Mouse (Mus musculus): ENCODE data around the gene Slco4a1.

DNA sequence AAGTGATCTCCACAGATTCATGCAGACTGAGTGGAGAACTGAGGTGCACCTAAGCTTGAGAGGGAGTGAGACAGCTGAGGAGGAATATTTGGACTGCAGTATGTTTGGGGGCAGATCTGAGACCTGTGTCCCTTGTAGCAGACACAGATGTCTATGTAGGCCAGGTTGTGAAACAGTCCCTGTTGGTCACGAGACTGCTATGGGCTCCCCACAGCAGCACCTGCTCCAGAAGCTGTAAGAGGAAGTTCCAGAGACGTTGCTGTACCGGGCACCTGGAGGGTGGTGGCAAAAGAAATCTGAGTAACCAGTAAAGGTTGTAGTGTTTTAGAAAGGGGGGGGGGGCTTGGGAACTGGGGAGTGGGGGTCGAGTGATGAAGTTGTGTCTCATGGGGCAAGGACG, 7.0 kb upstream of the Slco4a1 start:
- no peak for TF ChIP-seq GATA1 (IDR thresholded peaks at IDR 0.05; ENCODE audit: borderline replicate concordance, low read length)
- TF ChIP-seq FLI1 (IDR thresholded peaks at IDR 0.05; ENCODE audit: low read length): no peak
